Mouse (Mus musculus) skeletal muscle tissue, adult 2 months (tissue): ENCODE results near the gene Igbp1b.

Source experiments
- DNase-seq: peaks from one replicate; pipeline ENCODE4 v3.0.0-alpha.2; 2012; ENCODE audit warnings: low read depth, low spot score

Gene Igbp1b

GRCm38 (mm10) chr6:138658516-138658915, at the start of gene Igbp1b:
Gene Igbp1b, minus strand, starts transcription at chr6:138658544.
- no peak for DNase-seq

GRCm38 (mm10) chr6:138682959-138683358, 24.6 kb upstream of the Igbp1b start:
- no peak for DNase-seq

GRCm38 (mm10) chr6:138672704-138673141, 14.4 kb upstream of the Igbp1b start:
- DNase-seq, result no peak

GRCm38 (mm10) chr6:138665416-138665815, 7.1 kb upstream of the Igbp1b start:
- DNase-seq, result no peak

- no peak for DNase-seq
Measured at GRCm38 (mm10) chr6:138645604-138646003, 12.7 kb downstream of the Igbp1b start.

GRCm38 (mm10) chr6:138639351-138639750, 19.0 kb downstream of the Igbp1b start:
- no peak for DNase-seq

- DNase-seq, result no peak
Measured at GRCm38 (mm10) chr6:138620786-138621185, 37.6 kb downstream of the Igbp1b start.

DNA sequence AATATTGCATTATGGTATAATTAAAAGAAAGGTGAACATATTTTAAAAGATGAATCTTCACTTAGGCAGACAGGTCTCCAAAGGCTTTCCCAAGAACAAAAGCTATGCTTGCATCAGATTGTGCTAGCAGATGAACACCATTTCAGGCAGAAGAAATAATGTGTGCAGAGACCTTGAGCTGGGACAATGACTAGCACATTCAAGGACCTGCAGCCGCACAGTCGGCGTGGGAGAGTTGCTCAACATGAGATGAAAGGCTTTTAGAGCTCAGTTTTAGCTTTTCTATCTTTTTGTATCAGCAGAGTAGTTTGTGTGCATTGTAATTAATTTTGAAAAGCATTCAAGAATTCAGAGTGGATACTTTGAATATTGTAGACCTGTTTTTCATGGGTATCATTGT, 39.9 kb downstream of the Igbp1b start:
- no peak for DNase-seq
